Mouse (Mus musculus) liver, postnatal 0 days (tissue): Measurements from ENCODE around the gene Pitpnb. TPM values are rescaled to one million over a fixed set of nuclear protein-coding genes. Genes with fewer than 3 reads are reported as not detected.

Experiments
- ATAC-seq: fragments of 200-750 bp; cut with Nextera tagmentation; 2 replicates; pipeline ENCODE4 v1.8.0; 2017; ENCODE audit warnings: mild to moderate bottlenecking, moderate library complexity
- DNase-seq: peaks from one replicate; pipeline ENCODE4 v3.0.0-alpha.2; 2016
- H3K27ac ChIP-seq: fragments of 300-500 bp; sonication (generic); 2 replicates; pipeline ENCODE4 v1.5.1; 2014; ENCODE audit warnings: antibody characterized with exemption, moderate library complexity, mild to moderate bottlenecking, low read depth
- H3K27me3 ChIP-seq: fragments of 300-500 bp; sonication (generic); 2 replicates; pipeline ENCODE4 v1.6.1; 2014; ENCODE audit warnings: low read length, control low read depth, mixed read lengths; ENCODE audit not compliant: insufficient read depth
- H3K36me3 ChIP-seq: fragments of 300-500 bp; sonication (generic); replicated peaks from 2 replicates; pipeline ENCODE4 v1.6.1; 2014; ENCODE audit warnings: mild to moderate bottlenecking, control low read depth, low read length, moderate library complexity, mixed read lengths; ENCODE audit not compliant: insufficient read depth
- H3K4me1 ChIP-seq: fragments of 300-500 bp; sonication (generic); 2 replicates; pipeline ENCODE4 v1.6.1; 2014; ENCODE audit warnings: antibody characterized with exemption, mild to moderate bottlenecking, control low read depth; ENCODE audit not compliant: insufficient read depth
- H3K4me2 ChIP-seq: fragments of 300-500 bp; sonication (generic); 2 replicates; pipeline ENCODE4 v1.6.1; 2014; ENCODE audit warnings: low read depth, mild to moderate bottlenecking, low read length, moderate library complexity, mixed read lengths
- H3K4me3 ChIP-seq: fragments of 300-500 bp; sonication (generic); 2 replicates; pipeline ENCODE4 v1.5.1; 2014; ENCODE audit warnings: low read depth, low read length
- H3K9ac ChIP-seq: fragments of 300-500 bp; sonication (generic); replicated peaks from 2 replicates; pipeline ENCODE4 v1.6.1; 2014; ENCODE audit warnings: mild to moderate bottlenecking, moderate library complexity
- H3K9me3 ChIP-seq: fragments of 300-500 bp; sonication (generic); 2 replicates; pipeline ENCODE4 v1.6.1; 2016; ENCODE audit warnings: mild to moderate bottlenecking, control low read depth, low read length, mixed read lengths
- CTCF ChIP-seq: sonication (generic); IDR thresholded peaks from 2 replicates; pipeline ENCODE4 v1.5.1; 2016; ENCODE audit warnings: antibody characterized with exemption, low read depth
- EP300 ChIP-seq: IDR thresholded peaks from 2 replicates; pipeline ENCODE4 v1.6.1; 2016; ENCODE audit warnings: antibody characterized with exemption, low read depth, mild to moderate bottlenecking
- WGBS: fragments of 180-500 bp; shearing (Covaris S2); extraction: QIAGEN DNeasy Blood & Tissue Kit; methylation state at CpG from one replicate; pipeline ENCODE4 v1.1.7; 2014; ENCODE audit not compliant: insufficient replicate concordance; 5-methylcytosine and 5-hydroxymethylcytosine counted together
- polyA plus RNA-seq: library from polyadenylated mRNA; unstranded; fragments of >200 nt; fragmentation: Nextera tagmentation; extraction: Ambion mirVana; gene quantifications from 2 replicates; pipeline ENCODE4 v1.2.1, GENCODE M21; 2015

Pitpnb gene
- 37.6 and 40.2 TPM in 2 replicates for polyA plus RNA-seq

- no peak for TF ChIP-seq EP300
- no peak for TF ChIP-seq CTCF
- Histone ChIP-seq H3K4me2 (peak within 1 kb of the TSS; percentile 84), H3K9me3 (no peaks in the 10 kb centered on the region), H3K36me3 (no peaks in the 10 kb centered on the region; the same call in 1 of the 2 replicates), H3K4me3 (peak within 1 kb of the TSS; percentile 99), H3K9ac (peak within 1 kb of the TSS; percentile 99), H3K27me3 (no peaks in the 10 kb centered on the region), H3K4me1 (peaks cover 24% of the 10 kb centered on the region), H3K27ac (peak within 1 kb of the TSS; percentile 79)
- DNase-seq: peak; percentile 99
- 2% methylated on average over 76 of the region's 78 CpGs for WGBS
- ATAC-seq: peak; percentile 97
These were observed at the start of gene Pitpnb for GRCm38 (mm10) chr5:111330417-111331098. Pitpnb (plus strand) TSS chr5:111330763.

GRCm38 (mm10) chr5:111284420-111285175 lies 46.0 kb upstream of the Pitpnb start:
- TF ChIP-seq CTCF: no peak
- no peak for TF ChIP-seq EP300
- no peak overlapping the region for H3K4me2 ChIP-seq
- no peak for DNase-seq

GRCm38 (mm10) chr5:111287571-111287970 lies 43.0 kb upstream of the Pitpnb start:
- H3K9me3 ChIP-seq: no peaks in the 10 kb centered on the region
- no peak overlapping the region for H3K4me3 ChIP-seq
- H3K27ac ChIP-seq: no peak overlapping the region
- no peaks in the 10 kb centered on the region for H3K27me3 ChIP-seq
- no peak overlapping the region; the same call in 1 of the 2 replicates for H3K9ac ChIP-seq
- peak; percentile 14 for DNase-seq
- TF ChIP-seq CTCF (no peak), EP300 (no peak)
- 58% methylated on average over 5 of the region's 5 CpGs for WGBS
- peaks cover 4% of the 10 kb centered on the region; the same call in 1 of the 2 replicates for H3K4me1 ChIP-seq
- no peak for ATAC-seq
- H3K4me2 ChIP-seq: peak overlapping the region; percentile 55; the same call in 1 of the 2 replicates
- H3K36me3 ChIP-seq: no peaks in the 10 kb centered on the region

More at GRCm38 (mm10) chr5:111284420-111285175, 46.0 kb upstream of the Pitpnb start:
- no peak for ATAC-seq
- H3K4me3 ChIP-seq: no peak overlapping the region
- H3K9me3 ChIP-seq: no peaks in the 10 kb centered on the region
- H3K9ac ChIP-seq: no peak overlapping the region
- H3K27me3 ChIP-seq: no peaks in the 10 kb centered on the region
- no peaks in the 10 kb centered on the region for H3K36me3 ChIP-seq
- WGBS: 83% methylated on average over 19 of the region's 19 CpGs
- no peak overlapping the region for H3K27ac ChIP-seq
- peaks cover 4% of the 10 kb centered on the region; the same call in 1 of the 2 replicates for H3K4me1 ChIP-seq

GRCm38 (mm10) chr5:111288486-111288885 lies 42.1 kb upstream of the Pitpnb start:
- H3K27me3 ChIP-seq: no peaks in the 10 kb centered on the region
- H3K27ac ChIP-seq: peak overlapping the region; percentile 46
- peak overlapping the region; percentile 6; the same call in 1 of the 2 replicates for H3K4me3 ChIP-seq
- H3K36me3 ChIP-seq: no peaks in the 10 kb centered on the region
- H3K9me3 ChIP-seq: no peaks in the 10 kb centered on the region
- WGBS: 69% methylated on average over 11 of the region's 11 CpGs
- peak; percentile 37 for DNase-seq
- no peak for TF ChIP-seq CTCF
- no peak for TF ChIP-seq EP300
- peaks cover 4% of the 10 kb centered on the region; the same call in 1 of the 2 replicates for H3K4me1 ChIP-seq
- peak; percentile 86 for ATAC-seq
- no peak overlapping the region for H3K9ac ChIP-seq
- H3K4me2 ChIP-seq: peak overlapping the region; percentile 55

GRCm38 (mm10) chr5:111290071-111290470 lies 40.5 kb upstream of the Pitpnb start:
- H3K4me3 ChIP-seq: no peak overlapping the region
- ATAC-seq (no peak), DNase-seq (no peak)
- H3K27ac ChIP-seq: no peak overlapping the region
- H3K4me2 ChIP-seq: no peak overlapping the region
- H3K9me3 ChIP-seq: no peaks in the 10 kb centered on the region
- 77% methylated on average over 11 of the region's 11 CpGs for WGBS
- H3K36me3 ChIP-seq: no peaks in the 10 kb centered on the region
- H3K4me1 ChIP-seq: peaks cover 4% of the 10 kb centered on the region; the same call in 1 of the 2 replicates
- H3K9ac ChIP-seq: no peak overlapping the region
- no peaks in the 10 kb centered on the region for H3K27me3 ChIP-seq
- TF ChIP-seq CTCF: no peak
- no peak for TF ChIP-seq EP300

GRCm38 (mm10) chr5:111291639-111292038 lies 38.9 kb upstream of the Pitpnb start:
- Histone ChIP-seq H3K4me3 (no peak overlapping the region), H3K27ac (no peak overlapping the region), H3K4me1 (peaks cover 4% of the 10 kb centered on the region; the same call in 1 of the 2 replicates), H3K27me3 (no peaks in the 10 kb centered on the region), H3K9me3 (no peaks in the 10 kb centered on the region), H3K36me3 (no peaks in the 10 kb centered on the region), H3K4me2 (no peak overlapping the region), H3K9ac (no peak overlapping the region)
- ATAC-seq (no peak), DNase-seq (no peak)
- TF ChIP-seq CTCF: no peak
- TF ChIP-seq EP300: no peak
- WGBS: 65% methylated on average over 10 of the region's 10 CpGs
